Mouse (Mus musculus) hindbrain, postnatal 0 days (tissue): ENCODE measurements around the gene Tgfbr2. TPM values are rescaled to one million over a fixed set of nuclear protein-coding genes. Genes with fewer than 3 reads are reported as not detected.
A peak's percentile ranks its signal among the peaks of the same experiment; 100 is the strongest.

Experiments
- ATAC-seq: fragments of 200-750 bp; cut with Nextera tagmentation; 2 replicates; pipeline ENCODE4 v1.8.0; 2017; ENCODE audit warnings: mild to moderate bottlenecking, moderate TSS enrichment, moderate library complexity
- DNase-seq: peaks from one replicate; pipeline ENCODE4 v3.0.0-alpha.2; 2015; ENCODE audit warnings: low spot score
- H3K27ac ChIP-seq: fragments of 300-500 bp; sonication (generic); 2 replicates; pipeline ENCODE4 v1.5.1; 2014; ENCODE audit warnings: mild to moderate bottlenecking
- H3K27me3 ChIP-seq: fragments of 300-500 bp; sonication (generic); 2 replicates; pipeline ENCODE4 v1.6.1; 2014; ENCODE audit warnings: low read length, mixed read lengths; ENCODE audit not compliant: insufficient read depth
- H3K36me3 ChIP-seq: fragments of 300-500 bp; sonication (generic); 2 replicates; pipeline ENCODE4 v1.6.1; 2014; ENCODE audit warnings: low read length, mixed read lengths; ENCODE audit not compliant: insufficient read depth
- H3K4me1 ChIP-seq: fragments of 300-500 bp; sonication (generic); 2 replicates; pipeline ENCODE4 v1.6.1; 2014; ENCODE audit warnings: antibody characterized with exemption, low read length, mixed read lengths; ENCODE audit not compliant: insufficient read depth
- H3K4me2 ChIP-seq: fragments of 300-500 bp; sonication (generic); 2 replicates; pipeline ENCODE4 v1.6.1; 2014; ENCODE audit warnings: low read depth, mild to moderate bottlenecking, low read length, moderate library complexity, mixed read lengths
- H3K4me3 ChIP-seq: fragments of 300-500 bp; sonication (generic); 2 replicates; pipeline ENCODE4 v1.5.1; 2014; ENCODE audit warnings: low read length
- H3K9ac ChIP-seq: fragments of 300-500 bp; sonication (generic); replicated peaks from 2 replicates; pipeline ENCODE4 v1.6.1; 2014; ENCODE audit warnings: mild to moderate bottlenecking, low read length, moderate library complexity, mixed read lengths
- H3K9me3 ChIP-seq: fragments of 300-500 bp; sonication (generic); 2 replicates; pipeline ENCODE4 v1.6.1; 2016; ENCODE audit warnings: low read length, mixed read lengths
- CTCF ChIP-seq: IDR thresholded peaks from 2 replicates; pipeline ENCODE4 v1.5.1; 2016; ENCODE audit warnings: antibody characterized with exemption, control low read depth, low read depth
- WGBS: fragments of 180-500 bp; shearing (Covaris S2); extraction: QIAGEN DNeasy Blood & Tissue Kit; methylation state at CpG from one replicate; pipeline ENCODE4 v1.1.7; 2014; 5-methylcytosine and 5-hydroxymethylcytosine counted together
- polyA plus RNA-seq: library from polyadenylated mRNA; unstranded; fragments of >200 nt; fragmentation: Nextera tagmentation; extraction: Ambion mirVana; gene quantifications from 2 replicates; pipeline ENCODE4 v1.2.1, GENCODE M21; 2015
- total RNA-seq: library from RNA; depleted of rRNA; stranded (reverse); fragments of >200 nt; gene quantifications from 2 replicates; pipeline ENCODE4 v1.2.3, GENCODE M21; 2014

The Tgfbr2 gene
- total and polyA plus RNA-seq, 2 experiments from 2014 or later, result 7.7 to 21.7 TPM

GRCm38 (mm10) chr9:116136146-116136545, 39.0 kb downstream of the Tgfbr2 start:
- 62% methylated on average over 6 of the region's 6 CpGs for WGBS
- Histone ChIP-seq H3K36me3 (no peaks in the 10 kb centered on the region), H3K4me3 (no peak overlapping the region), H3K9me3 (no peaks in the 10 kb centered on the region), H3K4me1 (peaks cover 14% of the 10 kb centered on the region; the same call in 1 of the 2 replicates), H3K9ac (no peak overlapping the region), H3K4me2 (no peak overlapping the region), H3K27me3 (no peaks in the 10 kb centered on the region), H3K27ac (no peak overlapping the region)
- DNase-seq (no peak), ATAC-seq (no peak)
- no peak for TF ChIP-seq CTCF

DNA sequence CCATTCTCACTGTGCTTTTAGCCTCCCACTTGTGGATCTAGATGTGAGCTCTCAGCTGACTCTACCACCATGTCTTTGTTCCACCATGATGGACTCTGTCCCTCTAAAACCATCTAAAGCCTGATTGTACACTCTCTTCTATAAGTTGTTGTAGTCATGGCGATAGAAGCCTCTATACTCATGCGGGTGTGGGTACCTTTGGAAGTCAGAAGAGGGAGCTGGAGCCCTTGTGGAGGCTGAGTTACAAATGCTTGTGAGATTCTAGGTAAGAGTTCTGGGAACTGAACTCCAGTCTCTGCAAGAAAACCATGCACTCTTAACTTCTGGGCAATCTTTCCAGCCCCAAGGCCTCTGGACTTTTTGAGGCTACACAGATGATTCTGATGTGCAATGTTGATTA, 40.7 kb downstream of the Tgfbr2 start:
- H3K27me3 ChIP-seq, result no peaks in the 10 kb centered on the region
- no peaks in the 10 kb centered on the region for H3K9me3 ChIP-seq
- H3K27ac ChIP-seq, result no peak overlapping the region
- DNase-seq, result no peak
- no peak for ATAC-seq
- H3K4me3 ChIP-seq, result no peak overlapping the region
- no peak overlapping the region for H3K9ac ChIP-seq
- TF ChIP-seq CTCF, result no peak
- H3K36me3 ChIP-seq, result no peaks in the 10 kb centered on the region
- 87% methylated on average over 2 of the region's 2 CpGs for WGBS
- H3K4me1 ChIP-seq, result peaks cover 14% of the 10 kb centered on the region; the same call in 1 of the 2 replicates
- no peak overlapping the region for H3K4me2 ChIP-seq

GRCm38 (mm10) chr9:116133312-116133980, 41.7 kb downstream of the Tgfbr2 start:
- ATAC-seq (no peak), DNase-seq (no peak)
- Histone ChIP-seq H3K9ac (no peak overlapping the region), H3K9me3 (no peaks in the 10 kb centered on the region), H3K27me3 (no peaks in the 10 kb centered on the region), H3K4me1 (peaks cover 10% of the 10 kb centered on the region; the same call in 1 of the 2 replicates), H3K27ac (no peak overlapping the region), H3K4me2 (no peak overlapping the region), H3K36me3 (no peaks in the 10 kb centered on the region), H3K4me3 (no peak overlapping the region)
- no peak for TF ChIP-seq CTCF
- 73% methylated on average over 6 of the region's 6 CpGs for WGBS

GRCm38 (mm10) chr9:116128886-116129285, 46.3 kb downstream of the Tgfbr2 start:
- WGBS, result 44% methylated on average over 3 of the region's 3 CpGs
- H3K4me2 ChIP-seq, result no peak overlapping the region
- no peaks in the 10 kb centered on the region for H3K27me3 ChIP-seq
- ATAC-seq (no peak), DNase-seq (no peak)
- no peaks in the 10 kb centered on the region for H3K36me3 ChIP-seq
- no peak overlapping the region for H3K9ac ChIP-seq
- no peaks in the 10 kb centered on the region for H3K9me3 ChIP-seq
- no peak overlapping the region for H3K4me3 ChIP-seq
- H3K4me1 ChIP-seq, result no peaks in the 10 kb centered on the region
- no peak overlapping the region for H3K27ac ChIP-seq
- no peak for TF ChIP-seq CTCF

DNA sequence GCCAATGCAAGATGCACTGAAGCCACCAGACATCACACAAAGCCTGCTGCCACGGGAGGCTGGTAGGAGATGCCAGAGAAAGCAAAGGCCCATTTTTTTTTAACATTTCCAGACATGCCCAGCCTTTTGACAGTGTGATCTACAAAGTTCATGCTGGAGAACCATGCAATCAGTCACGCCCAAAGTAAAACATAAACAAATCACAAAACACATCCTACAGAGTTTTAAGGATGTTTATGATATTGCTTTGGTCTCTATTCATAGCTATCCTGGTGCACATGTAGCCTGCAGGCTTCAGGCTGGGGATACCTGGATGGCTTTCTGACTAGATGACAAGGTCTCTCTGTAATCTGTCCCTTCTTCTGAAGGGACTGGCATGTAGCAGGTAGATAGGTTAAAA, 46.8 kb downstream of the Tgfbr2 start:
- WGBS, result 75% methylated on average over 2 of the region's 2 CpGs
- no peak for ATAC-seq
- H3K9me3 ChIP-seq, result no peaks in the 10 kb centered on the region

GRCm38 (mm10) chr9:116126494-116126893, 48.7 kb downstream of the Tgfbr2 start:
- no peak overlapping the region for H3K4me2 ChIP-seq
- H3K4me1 ChIP-seq, result no peaks in the 10 kb centered on the region
- H3K4me3 ChIP-seq, result no peak overlapping the region
- H3K9me3 ChIP-seq, result no peaks in the 10 kb centered on the region
- H3K9ac ChIP-seq, result no peak overlapping the region
- ATAC-seq (no peak), DNase-seq (no peak)
- TF ChIP-seq CTCF, result no peak
- no peaks in the 10 kb centered on the region for H3K36me3 ChIP-seq
- no peaks in the 10 kb centered on the region for H3K27me3 ChIP-seq
- no peak overlapping the region for H3K27ac ChIP-seq
- 53% methylated on average over 4 of the region's 4 CpGs for WGBS

More for the DNA sequence above, 46.8 kb downstream of the Tgfbr2 start:
- Histone ChIP-seq H3K4me2 (no peak overlapping the region), H3K36me3 (no peaks in the 10 kb centered on the region), H3K27ac (no peak overlapping the region), H3K4me3 (no peak overlapping the region), H3K4me1 (no peaks in the 10 kb centered on the region), H3K27me3 (no peaks in the 10 kb centered on the region), H3K9ac (no peak overlapping the region)
- TF ChIP-seq CTCF, result no peak
- DNase-seq, result no peak

GRCm38 (mm10) chr9:116122969-116123589, 52.1 kb downstream of the Tgfbr2 start:
- H3K4me1 ChIP-seq, result no peaks in the 10 kb centered on the region
- H3K9me3 ChIP-seq, result no peaks in the 10 kb centered on the region
- no peak for TF ChIP-seq CTCF
- no peaks in the 10 kb centered on the region for H3K36me3 ChIP-seq
- DNase-seq (no peak), ATAC-seq (peak; percentile 18; the same call in 1 of the 2 replicates)
- no peak overlapping the region for H3K4me3 ChIP-seq
- 64% methylated on average over 9 of the region's 9 CpGs for WGBS
- no peak overlapping the region for H3K9ac ChIP-seq
- no peaks in the 10 kb centered on the region for H3K27me3 ChIP-seq
- no peak overlapping the region for H3K4me2 ChIP-seq
- H3K27ac ChIP-seq, result no peak overlapping the region
